Mouse (Mus musculus): ENCODE measurements around the gene Ccdc57. TPM values are rescaled to one million over a fixed set of nuclear protein-coding genes. Genes with fewer than 3 reads are reported as not detected.

The Ccdc57 gene
- polyA plus RNA-seq, 1 experiment from 2014 or later = 4.7 TPM

DNA sequence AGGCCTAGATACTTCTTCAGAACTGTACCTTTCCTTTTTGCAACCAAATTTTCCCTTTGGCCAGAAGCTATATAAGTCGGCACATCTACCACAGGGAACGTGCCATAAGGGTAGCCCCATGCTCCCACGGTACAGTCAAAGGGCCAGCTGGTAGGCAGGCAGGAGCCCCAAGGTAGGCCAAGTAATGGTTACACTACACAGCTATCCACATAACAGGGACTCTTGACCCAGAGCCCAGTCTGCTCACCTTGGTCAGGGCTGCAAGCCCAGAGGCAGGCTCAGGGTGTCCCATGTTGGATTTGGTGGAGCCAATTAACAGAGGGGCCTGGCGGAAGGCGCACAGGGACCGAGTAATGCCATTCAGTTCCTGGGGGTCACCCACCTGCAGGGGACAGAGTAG lies 113.1 kb downstream of the Ccdc57 start:
- no peaks in the 10 kb centered on the region for H3K27me3 ChIP-seq (ENCODE audit: control insufficient read depth, insufficient read depth, low read length)
- peaks cover 21% of the 10 kb centered on the region for H3K4me1 ChIP-seq (replicated peaks; ENCODE audit: control insufficient read depth, insufficient read depth, low read length)
- WGBS = 92% methylated on average over 6 of the region's 6 CpGs
- H3K9me3 ChIP-seq (ENCODE audit: control insufficient read depth, low read length) = no peaks in the 10 kb centered on the region
- DNase-seq (ENCODE audit: low spot score) (no peak), ATAC-seq (ENCODE audit: low FRiP score) (no peak)
- H3K27ac ChIP-seq (ENCODE audit: low read depth, low read length) = no peak overlapping the region
- H3K4me2 ChIP-seq (replicated peaks; ENCODE audit: low read depth, low read length) = no peak overlapping the region
- H3K9ac ChIP-seq (ENCODE audit: low read depth, low read length) = no peak overlapping the region
- peaks cover 43% of the 10 kb centered on the region for H3K36me3 ChIP-seq (ENCODE audit: control insufficient read depth, insufficient read depth, low read length)
- no peak overlapping the region for H3K4me3 ChIP-seq (ENCODE audit: low read depth, low read length)

GRCm38 (mm10) chr11:120818251-120818650 lies 114.4 kb downstream of the Ccdc57 start:
- Histone ChIP-seq H3K27ac (ENCODE audit: low read depth, low read length) (no peak overlapping the region), H3K4me1 (replicated peaks; ENCODE audit: control insufficient read depth, insufficient read depth, low read length) (peaks cover 21% of the 10 kb centered on the region), H3K9ac (ENCODE audit: low read depth, low read length) (no peak overlapping the region), H3K4me2 (replicated peaks; ENCODE audit: low read depth, low read length) (no peak overlapping the region), H3K4me3 (ENCODE audit: low read depth, low read length) (no peak overlapping the region), H3K36me3 (ENCODE audit: control insufficient read depth, insufficient read depth, low read length) (peaks cover 55% of the 10 kb centered on the region), H3K9me3 (ENCODE audit: control insufficient read depth, low read length) (no peaks in the 10 kb centered on the region), H3K27me3 (ENCODE audit: control insufficient read depth, insufficient read depth, low read length) (no peaks in the 10 kb centered on the region)
- DNase-seq (ENCODE audit: low spot score) (no peak), ATAC-seq (ENCODE audit: low FRiP score) (no peak)
- 94% methylated on average over 13 of the region's 13 CpGs for WGBS

- Histone ChIP-seq H3K27me3 (ENCODE audit: control insufficient read depth, insufficient read depth, low read length) (no peaks in the 10 kb centered on the region), H3K9me3 (ENCODE audit: control insufficient read depth, low read length) (no peaks in the 10 kb centered on the region), H3K9ac (ENCODE audit: low read depth, low read length) (no peak overlapping the region), H3K36me3 (ENCODE audit: control insufficient read depth, insufficient read depth, low read length) (peaks cover 61% of the 10 kb centered on the region), H3K4me2 (replicated peaks; ENCODE audit: low read depth, low read length) (no peak overlapping the region), H3K4me3 (ENCODE audit: low read depth, low read length) (no peak overlapping the region), H3K4me1 (replicated peaks; ENCODE audit: control insufficient read depth, insufficient read depth, low read length) (peaks cover 16% of the 10 kb centered on the region), H3K27ac (ENCODE audit: low read depth, low read length) (no peak overlapping the region)
- WGBS = 94% methylated on average over 6 of the region's 6 CpGs
- ATAC-seq (ENCODE audit: low FRiP score) (no peak), DNase-seq (ENCODE audit: low spot score) (no peak)
Measured at GRCm38 (mm10) chr11:120817358-120817757, 115.3 kb downstream of the Ccdc57 start.

- 96% methylated on average over 16 of the region's 16 CpGs for WGBS
- H3K4me3 ChIP-seq (ENCODE audit: low read depth, low read length) = no peak overlapping the region
- no peaks in the 10 kb centered on the region for H3K4me1 ChIP-seq (replicated peaks; ENCODE audit: control insufficient read depth, insufficient read depth, low read length)
- H3K36me3 ChIP-seq (ENCODE audit: control insufficient read depth, insufficient read depth, low read length) = peaks cover 67% of the 10 kb centered on the region
- H3K9me3 ChIP-seq (ENCODE audit: control insufficient read depth, low read length) = no peaks in the 10 kb centered on the region
- no peak overlapping the region for H3K27ac ChIP-seq (ENCODE audit: low read depth, low read length)
- ATAC-seq (ENCODE audit: low FRiP score) (no peak), DNase-seq (ENCODE audit: low spot score) (no peak)
- no peaks in the 10 kb centered on the region for H3K27me3 ChIP-seq (ENCODE audit: control insufficient read depth, insufficient read depth, low read length)
- no peak overlapping the region for H3K4me2 ChIP-seq (replicated peaks; ENCODE audit: low read depth, low read length)
- no peak overlapping the region for H3K9ac ChIP-seq (ENCODE audit: low read depth, low read length)
Measured at GRCm38 (mm10) chr11:120812068-120812467, 120.6 kb downstream of the Ccdc57 start.

DNA sequence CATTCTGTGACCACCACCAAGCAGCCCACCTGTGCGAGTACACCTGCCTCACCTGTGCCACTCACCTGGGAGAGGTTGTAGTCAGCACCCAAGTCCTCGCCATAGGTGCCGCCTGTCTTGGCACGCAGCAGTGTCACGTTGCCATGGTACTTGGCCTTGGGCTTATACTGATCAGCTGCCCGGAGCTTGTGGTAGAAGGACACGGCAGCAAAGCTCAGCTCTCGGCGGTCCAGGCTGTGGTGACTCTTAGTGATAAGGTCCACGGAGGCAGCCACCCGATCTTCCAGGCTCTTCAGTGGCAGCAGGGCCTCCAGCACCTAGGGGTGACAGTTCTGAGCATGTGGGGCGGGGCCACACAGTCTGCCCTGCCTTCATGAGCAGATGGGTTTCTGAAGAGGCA lies 124.7 kb downstream of the Ccdc57 start:
- WGBS = 92% methylated on average over 12 of the region's 12 CpGs

DNA sequence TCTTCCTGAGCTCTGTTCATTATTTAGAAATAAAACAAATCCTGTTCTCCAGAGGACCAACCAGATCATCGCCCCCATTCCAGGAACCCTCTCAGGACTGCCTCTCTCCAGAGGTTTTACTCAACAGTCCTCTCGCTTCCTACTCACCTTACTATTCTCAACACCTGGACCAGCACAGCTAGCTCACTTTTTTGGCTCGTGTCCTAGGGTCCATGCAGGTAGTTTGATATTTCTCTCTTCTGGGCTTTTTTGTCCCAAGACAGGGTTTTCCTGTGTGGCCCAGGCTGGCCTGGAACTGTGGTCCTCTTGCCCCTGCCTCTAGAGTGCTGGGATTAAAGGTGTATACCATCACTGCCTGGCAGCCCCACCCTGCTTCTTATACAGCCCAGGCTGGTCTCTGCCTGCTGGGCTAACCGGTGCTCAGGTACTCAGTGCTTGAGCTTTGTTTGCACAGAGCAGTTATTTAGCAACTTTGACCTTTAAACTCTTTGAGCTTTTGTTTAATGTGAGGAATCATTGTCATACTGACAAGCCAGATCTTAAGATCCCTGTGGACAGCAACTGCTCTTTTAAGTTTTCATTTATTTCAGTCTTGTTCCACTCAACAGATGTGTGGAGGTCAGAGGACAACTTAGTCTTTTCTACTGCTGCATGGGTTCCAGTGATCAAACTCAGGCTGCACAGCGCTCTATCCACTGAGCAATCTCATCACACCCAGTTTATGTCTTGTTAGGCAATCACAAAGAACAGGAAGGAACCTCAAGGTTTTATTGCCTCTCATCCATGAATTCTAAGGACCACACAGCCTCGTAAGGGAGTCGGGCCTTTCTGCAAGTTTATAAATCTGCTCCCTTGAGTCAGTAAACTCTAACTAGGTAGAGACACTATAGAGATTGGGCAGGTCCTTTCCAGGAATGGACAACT lies 127.0 kb downstream of the Ccdc57 start:
- 87% methylated on average over 7 of the region's 7 CpGs for WGBS
- no peak overlapping the region for H3K4me3 ChIP-seq (ENCODE audit: low read depth, low read length)
- DNase-seq (ENCODE audit: low spot score) (no peak), ATAC-seq (ENCODE audit: low FRiP score) (no peak)
- H3K9me3 ChIP-seq (ENCODE audit: control insufficient read depth, low read length) = no peaks in the 10 kb centered on the region
- H3K9ac ChIP-seq (ENCODE audit: low read depth, low read length) = no peak overlapping the region
- no peaks in the 10 kb centered on the region for H3K4me1 ChIP-seq (replicated peaks; ENCODE audit: control insufficient read depth, insufficient read depth, low read length)
- peaks cover 32% of the 10 kb centered on the region for H3K36me3 ChIP-seq (ENCODE audit: control insufficient read depth, insufficient read depth, low read length)
- no peaks in the 10 kb centered on the region for H3K27me3 ChIP-seq (ENCODE audit: control insufficient read depth, insufficient read depth, low read length)
- no peak overlapping the region for H3K4me2 ChIP-seq (replicated peaks; ENCODE audit: low read depth, low read length)
- no peak overlapping the region for H3K27ac ChIP-seq (ENCODE audit: low read depth, low read length)

More for the DNA sequence above, 124.7 kb downstream of the Ccdc57 start:
- no peak overlapping the region for H3K9ac ChIP-seq (ENCODE audit: low read depth, low read length)
- DNase-seq (ENCODE audit: low spot score) (no peak), ATAC-seq (ENCODE audit: low FRiP score) (no peak)
- H3K4me3 ChIP-seq (ENCODE audit: low read depth, low read length) = no peak overlapping the region
- H3K27me3 ChIP-seq (ENCODE audit: control insufficient read depth, insufficient read depth, low read length) = no peaks in the 10 kb centered on the region
- H3K4me1 ChIP-seq (replicated peaks; ENCODE audit: control insufficient read depth, insufficient read depth, low read length) = no peaks in the 10 kb centered on the region
- peaks cover 44% of the 10 kb centered on the region for H3K36me3 ChIP-seq (ENCODE audit: control insufficient read depth, insufficient read depth, low read length)
- H3K27ac ChIP-seq (ENCODE audit: low read depth, low read length) = no peak overlapping the region
- H3K4me2 ChIP-seq (replicated peaks; ENCODE audit: low read depth, low read length) = no peak overlapping the region
- H3K9me3 ChIP-seq (ENCODE audit: control insufficient read depth, low read length) = no peaks in the 10 kb centered on the region

GRCm38 (mm10) chr11:120804769-120805168 lies 127.9 kb downstream of the Ccdc57 start:
- 65% methylated on average over 4 of the region's 4 CpGs for WGBS
- Histone ChIP-seq H3K27me3 (ENCODE audit: control insufficient read depth, insufficient read depth, low read length) (no peaks in the 10 kb centered on the region), H3K36me3 (ENCODE audit: control insufficient read depth, insufficient read depth, low read length) (peaks cover 26% of the 10 kb centered on the region), H3K9me3 (ENCODE audit: control insufficient read depth, low read length) (no peaks in the 10 kb centered on the region), H3K27ac (ENCODE audit: low read depth, low read length) (no peak overlapping the region), H3K4me3 (ENCODE audit: low read depth, low read length) (no peak overlapping the region), H3K4me2 (replicated peaks; ENCODE audit: low read depth, low read length) (no peak overlapping the region), H3K4me1 (replicated peaks; ENCODE audit: control insufficient read depth, insufficient read depth, low read length) (peaks cover 4% of the 10 kb centered on the region; the same call in 1 of the 2 replicates), H3K9ac (ENCODE audit: low read depth, low read length) (no peak overlapping the region)
- DNase-seq (ENCODE audit: low spot score) (no peak), ATAC-seq (ENCODE audit: low FRiP score) (no peak)

DNA sequence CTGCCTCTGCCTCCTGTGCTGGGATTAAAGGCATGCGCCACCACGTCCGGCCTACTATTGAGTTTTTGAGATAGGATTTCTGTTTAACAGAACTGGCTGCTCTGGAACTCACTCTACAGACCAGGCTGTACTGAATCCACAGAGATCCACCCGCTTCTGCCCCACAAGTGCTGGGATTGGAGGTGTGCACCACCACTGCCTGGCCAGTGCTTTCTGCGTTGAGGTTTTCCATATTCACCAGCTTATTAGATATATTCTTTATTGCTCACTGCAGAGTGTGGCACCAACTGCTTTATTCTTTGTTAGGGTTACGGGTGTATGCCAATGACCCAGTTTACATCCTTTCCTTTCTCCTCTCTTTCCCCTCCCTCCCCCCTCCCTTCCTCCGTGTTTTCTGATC lies 128.4 kb downstream of the Ccdc57 start:
- peaks cover 26% of the 10 kb centered on the region for H3K36me3 ChIP-seq (ENCODE audit: control insufficient read depth, insufficient read depth, low read length)
- no peaks in the 10 kb centered on the region for H3K9me3 ChIP-seq (ENCODE audit: control insufficient read depth, low read length)
- peaks cover 4% of the 10 kb centered on the region; the same call in 1 of the 2 replicates for H3K4me1 ChIP-seq (replicated peaks; ENCODE audit: control insufficient read depth, insufficient read depth, low read length)
- H3K9ac ChIP-seq (ENCODE audit: low read depth, low read length) = no peak overlapping the region
- no peak for DNase-seq (ENCODE audit: low spot score)
- H3K4me3 ChIP-seq (ENCODE audit: low read depth, low read length) = no peak overlapping the region
- H3K27ac ChIP-seq (ENCODE audit: low read depth, low read length) = no peak overlapping the region
- ATAC-seq (ENCODE audit: low FRiP score) = no peak
- H3K4me2 ChIP-seq (replicated peaks; ENCODE audit: low read depth, low read length) = no peak overlapping the region
- H3K27me3 ChIP-seq (ENCODE audit: control insufficient read depth, insufficient read depth, low read length) = no peaks in the 10 kb centered on the region
- 87% methylated on average over 7 of the region's 7 CpGs for WGBS
